In genomic region chr10:81138821-81139528, GRCm38 (mm10) we compare ENCODE assay signal across 8 mouse cellular contexts. TPM values are rescaled to one million over a fixed set of nuclear protein-coding genes. Genes with fewer than 3 reads are reported as not detected.
DNase-seq lines count a peak whose midpoint lies in the region; ATAC-seq and TF ChIP-seq lines count a peak whose summit lies in the region.

No protein-coding gene starts in this region.

- WGBS in embryonic facial prominence, embryonic 13.5 days: 52% methylated on average over 11 of the region's 11 CpGs
- WGBS in hindbrain, postnatal 0 days: 58% methylated on average over 11 of the region's 11 CpGs

- peaks cover 60% of the 10 kb centered on the region for H3K4me1 ChIP-seq in embryonic facial prominence, embryonic 13.5 days
- H3K4me1 ChIP-seq in hindbrain, postnatal 0 days (ENCODE audit: insufficient read depth, low read length): peaks cover 25% of the 10 kb centered on the region

- no peaks in the 10 kb centered on the region for H3K9me3 ChIP-seq in embryonic facial prominence, embryonic 13.5 days
- no peaks in the 10 kb centered on the region for H3K9me3 ChIP-seq in hindbrain, postnatal 0 days (ENCODE audit: low read length)

- TF ChIP-seq POLR2A in myocyte (IDR thresholded peaks at IDR 0.05; ENCODE audit: insufficient read length, low read depth): no peak

- H3K4me3 ChIP-seq in layer of hippocampus, adult 2 months: peak overlapping the region; percentile 82
- H3K4me3 ChIP-seq in embryonic facial prominence, embryonic 13.5 days: peak overlapping the region; percentile 88
- peak overlapping the region; percentile 94 for H3K4me3 ChIP-seq in hindbrain, postnatal 0 days (ENCODE audit: low read length)
- peak overlapping the region; percentile 94 for H3K4me3 ChIP-seq in myocyte

- DNase-seq in layer of hippocampus, adult 2 months (ENCODE audit: low spot score in 2 of 2): no peak
- no peak for DNase-seq in layer of hippocampus, adult 8-10 months (ENCODE audit: low spot score in 2 of 2)
- no peak for DNase-seq in hindbrain, postnatal 0 days (ENCODE audit: low spot score)
- no peak for DNase-seq in thymus, adult 18-20 months
- no peak for DNase-seq in frontal cortex, postnatal 10 days (ENCODE audit: low spot score in 2 of 2)
- DNase-seq in B cell, adult 2 months: no peak

- peak overlapping the region; percentile 73 for H3ac ChIP-seq in myocyte (ENCODE audit: control insufficient read depth, insufficient read length)

- peaks cover 15% of the 10 kb centered on the region for H3K36me3 ChIP-seq in embryonic facial prominence, embryonic 13.5 days
- peaks cover 3% of the 10 kb centered on the region; the same call in 1 of the 2 replicates for H3K36me3 ChIP-seq in hindbrain, postnatal 0 days (ENCODE audit: insufficient read depth, low read length)
- H3K36me3 ChIP-seq in myocyte (ENCODE audit: control insufficient read depth, insufficient read depth): no peaks in the 10 kb centered on the region

- peak overlapping the region; percentile 84 for H3K4me2 ChIP-seq in embryonic facial prominence, embryonic 13.5 days
- H3K4me2 ChIP-seq in hindbrain, postnatal 0 days (ENCODE audit: low read depth, low read length): peak overlapping the region; percentile 68
- H3K4me2 ChIP-seq in myocyte (ENCODE audit: low read depth): peak overlapping the region; percentile 89

- ATAC-seq in embryonic facial prominence, embryonic 13.5 days (ENCODE audit: insufficient number of reproducible peaks, insufficient read depth, low FRiP score, low TSS enrichment, low read depth): no peak
- ATAC-seq in hindbrain, postnatal 0 days: no peak

- H3K79me2 ChIP-seq in myocyte (ENCODE audit: control insufficient read depth, insufficient read depth): peaks cover 62% of the 10 kb centered on the region

- H3K27ac ChIP-seq in layer of hippocampus, adult 2 months: peak overlapping the region; percentile 98
- peak overlapping the region; percentile 29; the same call in 1 of the 2 replicates for H3K27ac ChIP-seq in embryonic facial prominence, embryonic 13.5 days
- peak overlapping the region; percentile 77 for H3K27ac ChIP-seq in hindbrain, postnatal 0 days

- H3K9ac ChIP-seq in embryonic facial prominence, embryonic 13.5 days: peak overlapping the region; percentile 96
- peak overlapping the region; percentile 96 for H3K9ac ChIP-seq in hindbrain, postnatal 0 days (replicated peaks; ENCODE audit: low read length)

- no peak for TF ChIP-seq CTCF in layer of hippocampus, adult 2 months (conservative IDR thresholded peaks at IDR 0.05)
- no peak for TF ChIP-seq CTCF in hindbrain, postnatal 0 days (IDR thresholded peaks at IDR 0.05; ENCODE audit: low read depth)

- peaks cover 18% of the 10 kb centered on the region for H3K27me3 ChIP-seq in embryonic facial prominence, embryonic 13.5 days
- H3K27me3 ChIP-seq in hindbrain, postnatal 0 days (ENCODE audit: insufficient read depth, low read length): peaks cover 6% of the 10 kb centered on the region
- H3K27me3 ChIP-seq in myocyte (ENCODE audit: control insufficient read depth, insufficient read depth, insufficient read length): no peaks in the 10 kb centered on the region

TF ChIP-seq in myocyte, 11 proteins besides CTCF, POLR2A, EP300 and RAD21:
- TF ChIP-seq SRF (IDR thresholded peaks at IDR 0.05; ENCODE audit: control insufficient read depth, insufficient read length, low read depth): no peak
- no peak for TF ChIP-seq TCF12 (IDR thresholded peaks at IDR 0.05; ENCODE audit: insufficient read depth, poor library complexity, severe bottlenecking)

RNA-seq across cellular contexts. Expression of gene Zbtb7a, which starts 4.0 kb away (rescaled TPM):
- total RNA-seq in layer of hippocampus, adult 2 months (2021): 100 to 1,000 TPM; 103 to 109 TPM
- total RNA-seq in layer of hippocampus, adult 8-10 months (2022): 100 to 1,000 TPM in 3 of 4 experiments, 10 to 100 TPM in 1; 94.8 to 118 (median 103) TPM
- polyA plus RNA-seq in embryonic facial prominence, embryonic 13.5 days (2015; fragmentation: Nextera tagmentation; extraction: Ambion mirVana): 27.0 and 27.9 TPM in 2 replicates
- total RNA-seq in hindbrain, postnatal 0 days (2014; rRNA removed): 37.3 and 38.4 TPM in 2 replicates
- 22.0 and 22.3 TPM in 2 replicates for polyA plus RNA-seq in hindbrain, postnatal 0 days (2015; fragmentation: Nextera tagmentation; extraction: Ambion mirVana)
- 26.1 TPM for polyA plus RNA-seq in myocyte (2012; fragmentation: generic; extraction: Trizol)

RNA-seq across cellular contexts. Expression of gene Pias4, which starts 28.7 kb away (rescaled TPM):
- total RNA-seq in layer of hippocampus, adult 2 months (2021): 10 to 100 TPM; 29.4 to 29.5 TPM
- total RNA-seq in layer of hippocampus, adult 8-10 months (2022): 10 to 100 TPM; 27.0 to 35.1 (median 31.7) TPM
- 58.1 and 60.9 TPM in 2 replicates for polyA plus RNA-seq in embryonic facial prominence, embryonic 13.5 days (2015; fragmentation: Nextera tagmentation; extraction: Ambion mirVana)
- total RNA-seq in hindbrain, postnatal 0 days (2014; rRNA removed): 33.9 and 46.4 TPM in 2 replicates
- polyA plus RNA-seq in hindbrain, postnatal 0 days (2015; fragmentation: Nextera tagmentation; extraction: Ambion mirVana): 32.0 and 33.7 TPM in 2 replicates
- polyA plus RNA-seq in myocyte (2012; fragmentation: generic; extraction: Trizol): 43.2 TPM

RNA-seq across cellular contexts. Expression of gene Map2k2, which starts 33.3 kb away (rescaled TPM):
- 100 to 1,000 TPM; 132 to 139 TPM for total RNA-seq in layer of hippocampus, adult 2 months (2021)
- 100 to 1,000 TPM; 131 to 151 (median 135) TPM for total RNA-seq in layer of hippocampus, adult 8-10 months (2022)
- 196 and 213 TPM in 2 replicates for polyA plus RNA-seq in embryonic facial prominence, embryonic 13.5 days (2015; fragmentation: Nextera tagmentation; extraction: Ambion mirVana)
- total RNA-seq in hindbrain, postnatal 0 days (2014; rRNA removed): 297 and 309 TPM in 2 replicates
- polyA plus RNA-seq in hindbrain, postnatal 0 days (2015; fragmentation: Nextera tagmentation; extraction: Ambion mirVana): 196 and 204 TPM in 2 replicates
- 126 TPM for polyA plus RNA-seq in myocyte (2012; fragmentation: generic; extraction: Trizol)

RNA-seq across cellular contexts. Expression of gene Eef2, which starts 37.5 kb away (rescaled TPM):
- 100 to 1,000 TPM; 907 to 909 TPM for total RNA-seq in layer of hippocampus, adult 2 months (2021)
- 100 to 1,000 TPM; 820 to 960 (median 855) TPM for total RNA-seq in layer of hippocampus, adult 8-10 months (2022)
- polyA plus RNA-seq in embryonic facial prominence, embryonic 13.5 days (2015; fragmentation: Nextera tagmentation; extraction: Ambion mirVana): 622 and 633 TPM in 2 replicates
- 2,095 and 2,196 TPM in 2 replicates for total RNA-seq in hindbrain, postnatal 0 days (2014; rRNA removed)
- polyA plus RNA-seq in hindbrain, postnatal 0 days (2015; fragmentation: Nextera tagmentation; extraction: Ambion mirVana): 422 and 434 TPM in 2 replicates
- 3,891 TPM for polyA plus RNA-seq in myocyte (2012; fragmentation: generic; extraction: Trizol)

RNA-seq across cellular contexts. Expression of gene Creb3l3, which starts 40.3 kb away (rescaled TPM):
- total RNA-seq in layer of hippocampus, adult 2 months (2021): under 1 TPM; 0.20 to 0.66 TPM
- total RNA-seq in layer of hippocampus, adult 8-10 months (2022): under 1 TPM; 0.19 to 0.80 (median 0.68) TPM
- polyA plus RNA-seq in embryonic facial prominence, embryonic 13.5 days (2015; fragmentation: Nextera tagmentation; extraction: Ambion mirVana): 0.53 and 1.5 TPM in 2 replicates
- total RNA-seq in hindbrain, postnatal 0 days (2014; rRNA removed): 0.61 and 1.0 TPM in 2 replicates
- polyA plus RNA-seq in hindbrain, postnatal 0 days (2015; fragmentation: Nextera tagmentation; extraction: Ambion mirVana): 0.59 and 0.71 TPM in 2 replicates
- polyA plus RNA-seq in myocyte (2012; fragmentation: generic; extraction: Trizol): 0.14 TPM

Comparison
In these comparisons a context has a peak if more than half of its experiments do, and no peak if none do; other contexts are left out.
1. H3K27ac ChIP-seq: peak in every context shown above with its lines; median percentile 98 in layer of hippocampus, adult 2 months; 77 in hindbrain, postnatal 0 days; 29 in embryonic facial prominence, embryonic 13.5 days.